Mouse (Mus musculus): Measurements from ENCODE around the gene Larp6. TPM values are rescaled to one million over a fixed set of nuclear protein-coding genes. Genes with fewer than 3 reads are reported as not detected.

Larp6 gene
- total and polyA plus RNA-seq, 3 experiments: not detected

- H3K27me3 ChIP-seq (replicated peaks): no peaks in the 10 kb centered on the region
- no peak overlapping the region for H3K9ac ChIP-seq (ENCODE audit: insufficient read depth, low read depth)
- no peaks in the 10 kb centered on the region for H3K4me1 ChIP-seq (ENCODE audit: control insufficient read depth in 1 of 2, insufficient read depth in 2 of 2)
- no peaks in the 10 kb centered on the region for H3K9me3 ChIP-seq (replicated peaks; ENCODE audit: low read length)
- no peaks in the 10 kb centered on the region for H3K79me2 ChIP-seq (replicated peaks; ENCODE audit: control insufficient read depth, extremely low read depth, insufficient read depth, poor library complexity, severe bottlenecking)
- H3K27ac ChIP-seq (ENCODE audit: insufficient read depth, low read depth): no peak overlapping the region
- in situ Hi-C loops (cut with MboI; ENCODE audit: low pct_ligation_motif_present, low pct_unique_long_range_greater_than_20kb, low sequenced_read_pairs) (no loop called here), dilution Hi-C loops (cut with MboI; ENCODE audit: extremely low pct_ligation_motif_present, extremely low pct_unique_long_range_greater_than_20kb, low sequenced_read_pairs) (no loop called here)
- no peak for DNase-seq (ENCODE audit: extremely low read depth)
- no peak overlapping the region for H3K4me2 ChIP-seq (ENCODE audit: insufficient read depth, low read depth, poor library complexity, severe bottlenecking)
- no peak for TF ChIP-seq MEF2A (IDR thresholded peaks at IDR 0.05; ENCODE audit: borderline replicate concordance, low read depth, low read length)
- no peak for TF ChIP-seq PAX5 (IDR thresholded peaks at IDR 0.05; ENCODE audit: low read length)
- no peak for TF ChIP-seq ELF1 (IDR thresholded peaks at IDR 0.05; ENCODE audit: low read depth, low read length)
- TF ChIP-seq MAZ (IDR thresholded peaks at IDR 0.05; ENCODE audit: low read depth, low read length): no peak
- no peak for TF ChIP-seq ZNF384 (IDR thresholded peaks at IDR 0.05; ENCODE audit: low read depth, low read length)
- no peak for TF ChIP-seq TBP (conservative IDR thresholded peaks at IDR 0.05; ENCODE audit: low read depth, low read length)
- no peak for TF ChIP-seq MYC (IDR thresholded peaks at IDR 0.05; ENCODE audit: low read depth, low read length)
- no peak overlapping the region for H3K4me3 ChIP-seq (replicated peaks in 1 of 3; ENCODE audit: low read depth in 2 of 3, low read length in 2 of 3, poor library complexity in 1 of 3)
- H3K36me3 ChIP-seq (replicated peaks in 1 of 2; ENCODE audit: control insufficient read depth in 1 of 2, insufficient read depth in 1 of 2, low read length in 1 of 2): peaks cover 0 to 43% of the 10 kb centered on the region in 2 experiments
These were observed 33.9 kb upstream of the Larp6 start for GRCm38 (mm10) chr9:60678913-60679312.

GRCm38 (mm10) chr9:60681005-60681404 is 31.8 kb upstream of the Larp6 start:
- no peak overlapping the region for H3K4me2 ChIP-seq (ENCODE audit: insufficient read depth, low read depth, poor library complexity, severe bottlenecking)
- H3K27me3 ChIP-seq (replicated peaks): no peaks in the 10 kb centered on the region
- no peaks in the 10 kb centered on the region for H3K4me1 ChIP-seq (ENCODE audit: control insufficient read depth in 1 of 2, insufficient read depth in 2 of 2)
- H3K9me3 ChIP-seq (replicated peaks; ENCODE audit: low read length): no peaks in the 10 kb centered on the region
- in situ Hi-C loops (cut with MboI; ENCODE audit: low pct_ligation_motif_present, low pct_unique_long_range_greater_than_20kb, low sequenced_read_pairs) (no loop called here), dilution Hi-C loops (cut with MboI; ENCODE audit: extremely low pct_ligation_motif_present, extremely low pct_unique_long_range_greater_than_20kb, low sequenced_read_pairs) (no loop called here)
- TF ChIP-seq ZC3H11A (IDR thresholded peaks at IDR 0.05; ENCODE audit: low read depth, low read length) (no peak), CTCF (conservative IDR thresholded peaks at IDR 0.05 in 1 of 2, IDR thresholded peaks at IDR 0.05 in 1 of 2; ENCODE audit: low read depth in 2 of 2, low read length in 2 of 2) (peak in 1 of 2 experiments; percentile 39; a peak in 2 of 4 replicates), PAX5 (IDR thresholded peaks at IDR 0.05; ENCODE audit: low read length) (no peak), ELF1 (IDR thresholded peaks at IDR 0.05; ENCODE audit: low read depth, low read length) (no peak), BHLHE40 (IDR thresholded peaks at IDR 0.05; ENCODE audit: low read depth, low read length) (no peak)
- no peak overlapping the region for H3K4me3 ChIP-seq (replicated peaks in 1 of 3; ENCODE audit: low read depth in 2 of 3, low read length in 2 of 3, poor library complexity in 1 of 3)
- no peak overlapping the region for H3K9ac ChIP-seq (ENCODE audit: insufficient read depth, low read depth)
- DNase-seq (ENCODE audit: extremely low read depth): peak; percentile 15
- no peak overlapping the region for H3K27ac ChIP-seq (ENCODE audit: insufficient read depth, low read depth)
- peaks cover 0 to 44% of the 10 kb centered on the region in 2 experiments for H3K36me3 ChIP-seq (replicated peaks in 1 of 2; ENCODE audit: control insufficient read depth in 1 of 2, insufficient read depth in 1 of 2, low read length in 1 of 2)
- H3K79me2 ChIP-seq (replicated peaks; ENCODE audit: control insufficient read depth, extremely low read depth, insufficient read depth, poor library complexity, severe bottlenecking): no peaks in the 10 kb centered on the region

GRCm38 (mm10) chr9:60682753-60683152 is 30.0 kb upstream of the Larp6 start:
- DNase-seq (ENCODE audit: extremely low read depth): no peak
- 0 out of 4 replicates have a peak, but pooled peaks cover 0 to 5% of the 10 kb centered on the region in 2 experiments for H3K4me1 ChIP-seq (ENCODE audit: control insufficient read depth in 1 of 2, insufficient read depth in 2 of 2)
- dilution Hi-C loops (cut with MboI; ENCODE audit: extremely low pct_ligation_motif_present, extremely low pct_unique_long_range_greater_than_20kb, low sequenced_read_pairs): no loop called here
- no peaks in the 10 kb centered on the region for H3K79me2 ChIP-seq (replicated peaks; ENCODE audit: control insufficient read depth, extremely low read depth, insufficient read depth, poor library complexity, severe bottlenecking)
- no peaks in the 10 kb centered on the region for H3K27me3 ChIP-seq (replicated peaks)
- H3K4me2 ChIP-seq (ENCODE audit: insufficient read depth, low read depth, poor library complexity, severe bottlenecking): no peak overlapping the region
- no peak overlapping the region for H3K9ac ChIP-seq (ENCODE audit: insufficient read depth, low read depth)
- no peak overlapping the region for H3K4me3 ChIP-seq (replicated peaks in 1 of 3; ENCODE audit: low read depth in 2 of 3, low read length in 2 of 3, poor library complexity in 1 of 3)
- TF ChIP-seq MAX (IDR thresholded peaks at IDR 0.05; ENCODE audit: low read length): no peak
- H3K36me3 ChIP-seq (replicated peaks in 1 of 2; ENCODE audit: control insufficient read depth in 1 of 2, insufficient read depth in 1 of 2, low read length in 1 of 2): peaks cover 0 to 33% of the 10 kb centered on the region in 2 experiments
- in situ Hi-C loops (cut with MboI; ENCODE audit: low pct_ligation_motif_present, low pct_unique_long_range_greater_than_20kb, low sequenced_read_pairs): no loop called here
- no peaks in the 10 kb centered on the region for H3K9me3 ChIP-seq (replicated peaks; ENCODE audit: low read length)
- H3K27ac ChIP-seq (ENCODE audit: insufficient read depth, low read depth): no peak overlapping the region
